Mouse (Mus musculus): ENCODE measurements around the gene Plekhh2. TPM values are rescaled to one million over a fixed set of nuclear protein-coding genes. Genes with fewer than 3 reads are reported as not detected.

The Plekhh2 gene
- polyA plus RNA-seq, 1 experiment from 2014 or later, result 9.5 TPM

GRCm38 (mm10) chr17:84598928-84599327, 87.2 kb downstream of the Plekhh2 start:
- WGBS, result 44% methylated on average over 7 of the region's 7 CpGs

DNA sequence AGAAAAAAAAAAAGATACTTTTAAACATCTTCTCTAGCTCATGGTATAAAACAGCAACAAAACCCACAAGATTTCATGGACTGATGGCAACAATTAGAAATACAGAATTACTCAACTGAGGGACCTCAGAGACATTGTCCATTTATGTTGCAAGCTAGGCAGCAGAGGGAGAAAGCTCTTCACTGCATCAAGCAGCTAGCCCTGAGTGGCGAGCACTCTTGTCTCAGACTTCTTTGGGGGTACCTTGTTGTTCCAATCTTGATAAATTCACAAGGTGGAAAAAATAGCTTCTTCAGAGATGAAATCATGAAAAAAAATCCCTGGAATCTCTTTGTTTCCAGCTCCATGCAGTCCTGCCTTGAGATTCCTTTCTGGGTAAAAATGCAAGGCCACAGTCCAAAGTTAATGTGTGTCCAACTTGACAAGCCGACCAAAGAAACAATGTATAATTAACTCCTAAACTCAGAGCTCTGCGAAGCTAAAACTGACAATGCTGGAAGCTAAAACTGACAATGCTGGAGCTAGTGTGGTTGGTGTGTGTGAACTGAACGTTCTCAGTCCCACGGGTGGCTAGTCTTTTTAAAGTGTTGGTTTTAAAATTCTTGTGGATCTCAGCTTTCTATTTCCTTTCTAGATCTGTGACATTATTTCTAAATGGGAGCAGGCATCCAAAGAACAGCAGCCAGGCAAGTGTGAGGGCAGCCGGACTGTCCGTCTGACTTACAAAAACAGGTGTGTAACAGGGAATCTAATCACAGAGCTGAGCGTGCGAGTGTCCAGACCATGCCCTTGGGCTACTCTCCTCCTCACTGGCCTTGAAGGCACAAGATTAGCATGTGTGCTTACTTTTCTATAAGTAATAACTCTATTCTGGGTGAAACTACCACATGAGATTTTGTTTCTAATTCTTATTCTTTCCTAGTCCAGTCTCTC, 88.6 kb downstream of the Plekhh2 start:
- no peaks in the 10 kb centered on the region for H3K9me3 ChIP-seq
- peak overlapping the region; percentile 59 for H3K27ac ChIP-seq
- H3K4me1 ChIP-seq, result peaks cover 42% of the 10 kb centered on the region
- H3K27me3 ChIP-seq, result no peaks in the 10 kb centered on the region
- H3K4me2 ChIP-seq, result no peak overlapping the region
- H3K36me3 ChIP-seq, result peaks cover 13% of the 10 kb centered on the region
- 52% methylated on average over 9 of the region's 9 CpGs for WGBS
- ATAC-seq (ENCODE audit: insufficient number of reproducible peaks, low FRiP score, low TSS enrichment, low read depth), result no peak
- no peak overlapping the region for H3K9ac ChIP-seq
- no peak overlapping the region for H3K4me3 ChIP-seq

More at GRCm38 (mm10) chr17:84598928-84599327, 87.2 kb downstream of the Plekhh2 start:
- Histone ChIP-seq H3K27ac (no peak overlapping the region), H3K4me3 (no peak overlapping the region), H3K9me3 (no peaks in the 10 kb centered on the region), H3K4me1 (peaks cover 44% of the 10 kb centered on the region), H3K27me3 (no peaks in the 10 kb centered on the region), H3K9ac (no peak overlapping the region), H3K4me2 (no peak overlapping the region), H3K36me3 (peaks cover 11% of the 10 kb centered on the region)
- ATAC-seq (ENCODE audit: insufficient number of reproducible peaks, low FRiP score, low TSS enrichment, low read depth), result peak; percentile 58; the same call in 1 of the 2 replicates

GRCm38 (mm10) chr17:84601805-84602204, 90.1 kb downstream of the Plekhh2 start:
- H3K9ac ChIP-seq, result no peak overlapping the region
- peaks cover 31% of the 10 kb centered on the region for H3K4me1 ChIP-seq
- 0 out of 2 replicates have a peak, but pooled peaks cover 14% of the 10 kb centered on the region for H3K36me3 ChIP-seq
- peak overlapping the region; percentile 39 for H3K27ac ChIP-seq
- no peaks in the 10 kb centered on the region for H3K9me3 ChIP-seq
- no peak overlapping the region for H3K4me2 ChIP-seq
- no peak for ATAC-seq (ENCODE audit: insufficient number of reproducible peaks, low FRiP score, low TSS enrichment, low read depth)
- 68% methylated on average over 5 of the region's 5 CpGs for WGBS
- no peak overlapping the region for H3K4me3 ChIP-seq
- H3K27me3 ChIP-seq, result no peaks in the 10 kb centered on the region

- Histone ChIP-seq H3K36me3 (peaks cover 24% of the 10 kb centered on the region), H3K4me1 (peaks cover 27% of the 10 kb centered on the region), H3K27me3 (no peaks in the 10 kb centered on the region), H3K9me3 (no peaks in the 10 kb centered on the region), H3K4me2 (no peak overlapping the region), H3K9ac (no peak overlapping the region), H3K27ac (no peak overlapping the region), H3K4me3 (no peak overlapping the region)
- ATAC-seq (ENCODE audit: insufficient number of reproducible peaks, low FRiP score, low TSS enrichment, low read depth), result no peak
- 51% methylated on average over 9 of the region's 9 CpGs for WGBS
Observed at GRCm38 (mm10) chr17:84603202-84603627, 91.5 kb downstream of the Plekhh2 start.

DNA sequence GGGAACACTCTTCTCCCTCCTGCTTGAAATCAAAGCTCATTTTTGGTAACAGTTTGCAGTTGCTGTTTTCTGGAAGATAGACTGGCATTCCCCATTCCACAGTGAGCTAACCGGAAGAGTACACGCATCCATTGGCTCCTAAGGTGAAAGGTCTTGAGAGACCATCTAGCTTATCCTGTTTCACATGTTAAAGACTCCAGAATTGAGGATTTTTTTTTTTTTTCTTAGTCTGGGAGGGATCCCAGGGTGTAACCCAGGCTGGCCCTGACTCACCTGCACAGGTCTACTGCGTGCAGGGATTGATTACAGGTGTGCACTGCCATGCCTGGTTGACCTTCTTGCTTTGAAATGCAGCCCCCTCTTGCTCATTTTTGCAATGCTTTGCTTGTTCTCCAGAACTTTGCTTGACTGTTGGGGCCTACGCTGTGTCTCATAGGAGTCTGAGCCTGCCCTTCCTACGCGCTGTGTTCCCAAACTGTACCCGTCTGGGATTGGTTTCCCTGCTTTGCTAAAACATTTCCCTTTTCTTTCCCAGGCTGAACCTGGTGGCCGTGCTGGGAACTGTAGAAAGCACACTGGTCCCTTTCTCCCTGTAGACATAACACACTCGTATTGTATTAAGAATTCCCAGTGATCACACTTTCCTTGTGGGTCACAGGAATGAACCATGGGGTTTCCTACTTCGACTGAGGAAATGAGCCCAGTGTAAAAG, 92.2 kb downstream of the Plekhh2 start:
- H3K36me3 ChIP-seq, result peaks cover 26% of the 10 kb centered on the region
- H3K27me3 ChIP-seq, result no peaks in the 10 kb centered on the region
- 0 out of 2 replicates have a peak overlapping the region, but pooled peaks have one; percentile 7 for H3K27ac ChIP-seq
- H3K4me3 ChIP-seq, result no peak overlapping the region
- H3K4me2 ChIP-seq, result no peak overlapping the region
- no peak for ATAC-seq (ENCODE audit: insufficient number of reproducible peaks, low FRiP score, low TSS enrichment, low read depth)
- peaks cover 26% of the 10 kb centered on the region for H3K4me1 ChIP-seq
- 84% methylated on average over 10 of the region's 10 CpGs for WGBS
- no peak overlapping the region for H3K9ac ChIP-seq
- H3K9me3 ChIP-seq, result no peaks in the 10 kb centered on the region

GRCm38 (mm10) chr17:84606976-84607375, 95.3 kb downstream of the Plekhh2 start:
- no peaks in the 10 kb centered on the region for H3K27me3 ChIP-seq
- WGBS, result 56% methylated on average over 13 of the region's 13 CpGs
- no peak overlapping the region for H3K4me3 ChIP-seq
- H3K4me2 ChIP-seq, result no peak overlapping the region
- no peak overlapping the region for H3K9ac ChIP-seq
- no peaks in the 10 kb centered on the region for H3K9me3 ChIP-seq
- no peak for ATAC-seq (ENCODE audit: insufficient number of reproducible peaks, low FRiP score, low TSS enrichment, low read depth)
- no peak overlapping the region for H3K27ac ChIP-seq
- H3K4me1 ChIP-seq, result no peaks in the 10 kb centered on the region; the same call in 1 of the 2 replicates
- peaks cover 33% of the 10 kb centered on the region for H3K36me3 ChIP-seq

- Histone ChIP-seq H3K9me3 (no peaks in the 10 kb centered on the region), H3K27me3 (no peaks in the 10 kb centered on the region), H3K36me3 (peaks cover 34% of the 10 kb centered on the region), H3K27ac (no peak overlapping the region), H3K4me3 (no peak overlapping the region), H3K9ac (no peak overlapping the region), H3K4me2 (no peak overlapping the region), H3K4me1 (no peaks in the 10 kb centered on the region)
- no peak for ATAC-seq (ENCODE audit: insufficient number of reproducible peaks, low FRiP score, low TSS enrichment, low read depth)
- WGBS, result 65% methylated on average over 5 of the region's 5 CpGs
Observed at GRCm38 (mm10) chr17:84607617-84608016, 95.9 kb downstream of the Plekhh2 start.

- Histone ChIP-seq H3K9me3 (no peaks in the 10 kb centered on the region), H3K4me1 (no peaks in the 10 kb centered on the region), H3K4me2 (no peak overlapping the region), H3K27ac (no peak overlapping the region), H3K9ac (no peak overlapping the region), H3K36me3 (peaks cover 38% of the 10 kb centered on the region), H3K27me3 (no peaks in the 10 kb centered on the region), H3K4me3 (no peak overlapping the region)
- no peak for ATAC-seq (ENCODE audit: insufficient number of reproducible peaks, low FRiP score, low TSS enrichment, low read depth)
- WGBS, result 73% methylated on average over 4 of the region's 4 CpGs
Observed at GRCm38 (mm10) chr17:84608606-84609005, 96.9 kb downstream of the Plekhh2 start.

- no peak overlapping the region for H3K9ac ChIP-seq
- H3K4me3 ChIP-seq, result no peak overlapping the region
- H3K9me3 ChIP-seq, result no peaks in the 10 kb centered on the region
- no peak for ATAC-seq (ENCODE audit: insufficient number of reproducible peaks, low FRiP score, low TSS enrichment, low read depth)
- 62% methylated on average over 9 of the region's 9 CpGs for WGBS
- H3K27ac ChIP-seq, result no peak overlapping the region
- H3K4me2 ChIP-seq, result no peak overlapping the region
- peaks cover 43% of the 10 kb centered on the region for H3K36me3 ChIP-seq
- H3K4me1 ChIP-seq, result no peaks in the 10 kb centered on the region
- no peaks in the 10 kb centered on the region for H3K27me3 ChIP-seq
Observed at GRCm38 (mm10) chr17:84611500-84611899, 99.8 kb downstream of the Plekhh2 start.

DNA sequence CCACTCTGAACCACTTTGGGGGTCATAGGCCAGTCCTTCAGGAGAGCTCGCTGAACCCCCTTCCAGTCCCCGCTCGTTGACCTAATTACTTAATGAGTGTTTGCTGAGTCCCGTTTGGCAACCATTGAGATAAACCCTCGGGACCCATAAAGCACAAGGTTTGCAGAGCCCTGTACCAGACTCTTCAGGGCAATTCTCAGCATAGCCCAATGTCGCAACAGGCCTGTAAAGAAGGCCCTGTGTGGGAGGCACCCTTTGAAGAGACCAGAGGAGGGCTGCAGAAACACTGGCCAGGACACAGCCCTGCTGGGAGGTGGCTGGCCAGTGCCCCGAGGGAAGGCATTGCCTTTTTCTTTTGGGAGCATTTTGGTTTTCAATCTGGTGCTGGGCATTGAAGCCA, 100.3 kb downstream of the Plekhh2 start:
- no peaks in the 10 kb centered on the region for H3K9me3 ChIP-seq
- no peak overlapping the region for H3K4me2 ChIP-seq
- H3K9ac ChIP-seq, result no peak overlapping the region
- peaks cover 41% of the 10 kb centered on the region for H3K36me3 ChIP-seq
- no peak for ATAC-seq (ENCODE audit: insufficient number of reproducible peaks, low FRiP score, low TSS enrichment, low read depth)
- H3K4me1 ChIP-seq, result no peaks in the 10 kb centered on the region
- H3K4me3 ChIP-seq, result no peak overlapping the region
- no peaks in the 10 kb centered on the region for H3K27me3 ChIP-seq
- whole genome bisulfite sequencing, result 35% methylated on average over 7 of the region's 7 CpGs
- no peak overlapping the region; the same call in 1 of the 2 replicates for H3K27ac ChIP-seq

- Histone ChIP-seq H3K9ac (no peak overlapping the region), H3K27me3 (no peaks in the 10 kb centered on the region), H3K27ac (no peak overlapping the region), H3K36me3 (peaks cover 48% of the 10 kb centered on the region), H3K4me1 (0 out of 2 replicates have a peak, but pooled peaks cover 3% of the 10 kb centered on the region), H3K4me3 (no peak overlapping the region), H3K9me3 (no peaks in the 10 kb centered on the region), H3K4me2 (no peak overlapping the region)
- ATAC-seq (ENCODE audit: insufficient number of reproducible peaks, low FRiP score, low TSS enrichment, low read depth), result no peak
- WGBS, result 80% methylated on average over 11 of the region's 11 CpGs
Observed at GRCm38 (mm10) chr17:84615811-84616210, 104.1 kb downstream of the Plekhh2 start.
